Mouse (Mus musculus): ENCODE measurements at regions not wholly inside any gene's neighbourhood (a gene's known extent, or its start where the extent isn't known, plus 50 kb on each side); places are given as distances from the start of the nearest gene placed in this dataset.
"Not testable (repeated sequence)": the region's sequence is repeated elsewhere in the genome, so short reads cannot be mapped to it uniquely, and the experiment has no call there.

DNA sequence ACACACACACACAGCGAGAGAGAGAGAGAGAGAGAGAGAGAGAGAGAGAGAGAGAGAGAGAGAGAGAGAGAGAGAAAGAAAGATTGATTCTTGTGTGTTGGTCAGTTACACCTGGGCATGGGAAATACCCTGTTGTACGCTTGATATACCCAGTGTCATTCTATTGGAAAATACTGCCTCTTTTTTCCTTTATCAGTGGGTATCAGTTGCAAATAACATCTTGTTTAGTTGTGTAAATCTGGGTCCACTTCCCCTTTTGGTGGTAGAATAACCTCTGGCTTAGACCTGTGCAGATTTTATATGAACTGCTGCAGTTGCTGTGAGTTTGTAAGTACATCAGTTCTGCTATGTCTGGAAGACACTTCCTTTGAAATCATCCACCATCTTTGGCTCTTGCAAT, 373.4 kb upstream of the Ccdc54 start:
- Histone ChIP-seq H3K36me3 (ENCODE audit: control insufficient read depth in 1 of 2, insufficient read depth in 2 of 2, low read length in 2 of 2) (no peaks in the 10 kb centered on the region), H3K9ac (ENCODE audit: control insufficient read depth, low read depth, low read length, poor library complexity, severe bottlenecking) (no peak overlapping the region), H3K4me3 (ENCODE audit: control insufficient read depth in 1 of 2, insufficient read depth in 1 of 2, low read depth in 2 of 2, low read length in 2 of 2) (no peak overlapping the region), H3K4me1 (ENCODE audit: control insufficient read depth in 1 of 2, insufficient read depth in 2 of 2, low read length in 2 of 2) (no peaks in the 10 kb centered on the region), H3K27me3 (ENCODE audit: control insufficient read depth in 1 of 2, insufficient read depth in 2 of 2, low read length in 2 of 2) (no peaks in the 10 kb centered on the region; a peak in 1 of 4 replicates), H3K9me3 (replicated peaks; ENCODE audit: insufficient read depth, low read length) (no peaks in the 10 kb centered on the region), H3K27ac (ENCODE audit: control insufficient read depth, low read depth, low read length) (no peak overlapping the region), H3K79me2 (ENCODE audit: control insufficient read depth, insufficient read depth, low read length, poor library complexity) (no peaks in the 10 kb centered on the region)
- TF ChIP-seq BHLHE40 (IDR thresholded peaks at IDR 0.05; ENCODE audit: borderline replicate concordance, low read depth, low read length) (no peak), MAX (IDR thresholded peaks at IDR 0.05; ENCODE audit: low read length) (no peak), NRF1 (IDR thresholded peaks at IDR 0.05; ENCODE audit: insufficient read depth, low read depth, low read length, poor library complexity, severe bottlenecking) (no peak), SMC3 (IDR thresholded peaks at IDR 0.05; ENCODE audit: low read depth, low read length) (no peak), TBP (IDR thresholded peaks at IDR 0.05; ENCODE audit: low read depth, low read length) (no peak), MXI1 (IDR thresholded peaks at IDR 0.05; ENCODE audit: low read depth, low read length) (no peak), ZKSCAN1 (IDR thresholded peaks at IDR 0.05; ENCODE audit: low read depth, low read length) (no peak), POLR2AphosphoS2 (IDR thresholded peaks at IDR 0.05; ENCODE audit: low read length) (no peak), MAFK (IDR thresholded peaks at IDR 0.05; ENCODE audit: borderline replicate concordance, low read depth, low read length) (no peak), ZMIZ1 (IDR thresholded peaks at IDR 0.05; ENCODE audit: low read depth, low read length) (no peak), RAD21 (IDR thresholded peaks at IDR 0.05; ENCODE audit: low read depth, low read length) (no peak), UBTF (IDR thresholded peaks at IDR 0.05; ENCODE audit: borderline replicate concordance, insufficient read depth, low read depth, low read length) (no peak)
- peak; percentile 1 for DNase-seq (ENCODE audit: low read depth, low spot score)

GRCm38 (mm10) chr16:50944091-50944490, 353.1 kb upstream of the Ccdc54 start:
- H3K27me3 ChIP-seq (ENCODE audit: control insufficient read depth in 1 of 2, insufficient read depth in 2 of 2, low read length in 2 of 2), result no peaks in the 10 kb centered on the region
- no peaks in the 10 kb centered on the region for H3K9me3 ChIP-seq (replicated peaks; ENCODE audit: insufficient read depth, low read length)
- no peak for TF ChIP-seq POLR2AphosphoS2 (IDR thresholded peaks at IDR 0.05; ENCODE audit: low read length)
- TF ChIP-seq POLR2AphosphoS5 (IDR thresholded peaks at IDR 0.05; ENCODE audit: borderline replicate concordance, low read depth, low read length), result no peak
- no peak for TF ChIP-seq SIN3A (IDR thresholded peaks at IDR 0.05; ENCODE audit: low read length)
- no peak for TF ChIP-seq UBTF (IDR thresholded peaks at IDR 0.05; ENCODE audit: borderline replicate concordance, insufficient read depth, low read depth, low read length)
- no peak for TF ChIP-seq E2F4 (IDR thresholded peaks at IDR 0.05; ENCODE audit: borderline replicate concordance, low read depth, low read length)
- TF ChIP-seq GABPA (IDR thresholded peaks at IDR 0.05; ENCODE audit: low read depth, low read length), result no peak
- no peak for TF ChIP-seq ELF1 (IDR thresholded peaks at IDR 0.05; ENCODE audit: low read depth, low read length)
- no peak for TF ChIP-seq MYC (IDR thresholded peaks at IDR 0.05; ENCODE audit: low read depth, low read length)
- TF ChIP-seq TAL1 (IDR thresholded peaks at IDR 0.05; ENCODE audit: low read length), result no peak
- TF ChIP-seq GATA1 (IDR thresholded peaks at IDR 0.05; ENCODE audit: low read depth, low read length), result no peak
- no peak for TF ChIP-seq ZMIZ1 (IDR thresholded peaks at IDR 0.05; ENCODE audit: low read depth, low read length)
- TF ChIP-seq ZNF384 (IDR thresholded peaks at IDR 0.05; ENCODE audit: low read depth, low read length), result no peak
- no peak for TF ChIP-seq POLR2A (IDR thresholded peaks at IDR 0.05; ENCODE audit: control insufficient read depth in 1 of 2, insufficient read depth in 1 of 2, low read depth in 1 of 2, low read length in 2 of 2, poor library complexity in 1 of 2)
- no peak for TF ChIP-seq RAD21 (IDR thresholded peaks at IDR 0.05; ENCODE audit: low read depth, low read length)
- no peak for TF ChIP-seq TBP (IDR thresholded peaks at IDR 0.05; ENCODE audit: low read depth, low read length)
- no peak for TF ChIP-seq USF2 (IDR thresholded peaks at IDR 0.05; ENCODE audit: borderline replicate concordance in 1 of 2, insufficient read depth in 1 of 2, low read depth in 1 of 2, low read length in 2 of 2)
- TF ChIP-seq HCFC1 (IDR thresholded peaks at IDR 0.05; ENCODE audit: low read depth, low read length), result no peak
- no peaks in the 10 kb centered on the region for H3K36me3 ChIP-seq (ENCODE audit: control insufficient read depth in 1 of 2, insufficient read depth in 2 of 2, low read length in 2 of 2)
- no peaks in the 10 kb centered on the region for H3K4me1 ChIP-seq (ENCODE audit: control insufficient read depth in 1 of 2, insufficient read depth in 2 of 2, low read length in 2 of 2)
- H3K27ac ChIP-seq (ENCODE audit: control insufficient read depth, low read depth, low read length), result no peak overlapping the region
- no peak overlapping the region for H3K9ac ChIP-seq (ENCODE audit: control insufficient read depth, low read depth, low read length, poor library complexity, severe bottlenecking)
- H3K4me3 ChIP-seq (ENCODE audit: control insufficient read depth in 1 of 2, insufficient read depth in 1 of 2, low read depth in 2 of 2, low read length in 2 of 2), result no peak overlapping the region
- H3K79me2 ChIP-seq (ENCODE audit: control insufficient read depth, insufficient read depth, low read length, poor library complexity), result no peaks in the 10 kb centered on the region
- no peak for DNase-seq (ENCODE audit: low read depth, low spot score)

GRCm38 (mm10) chr16:50943581-50943980, 352.6 kb upstream of the Ccdc54 start:
- H3K4me3 ChIP-seq (ENCODE audit: control insufficient read depth in 1 of 2, insufficient read depth in 1 of 2, low read depth in 2 of 2, low read length in 2 of 2); H3K27me3 ChIP-seq (ENCODE audit: control insufficient read depth in 1 of 2, insufficient read depth in 2 of 2, low read length in 2 of 2); H3K9me3 ChIP-seq (replicated peaks; ENCODE audit: insufficient read depth, low read length); H3K27ac ChIP-seq (ENCODE audit: control insufficient read depth, low read depth, low read length); H3K36me3 ChIP-seq (ENCODE audit: control insufficient read depth in 1 of 2, insufficient read depth in 2 of 2, low read length in 2 of 2); DNase-seq (ENCODE audit: low read depth, low spot score); H3K4me1 ChIP-seq (ENCODE audit: control insufficient read depth in 1 of 2, insufficient read depth in 2 of 2, low read length in 2 of 2); H3K9ac ChIP-seq (ENCODE audit: control insufficient read depth, low read depth, low read length, poor library complexity, severe bottlenecking); H3K79me2 ChIP-seq (ENCODE audit: control insufficient read depth, insufficient read depth, low read length, poor library complexity): not testable (repeated sequence)

Data from MEL (cell line).